Comparison of ENCODE assay signal across 8 mouse cellular contexts in the genomic region with DNA sequence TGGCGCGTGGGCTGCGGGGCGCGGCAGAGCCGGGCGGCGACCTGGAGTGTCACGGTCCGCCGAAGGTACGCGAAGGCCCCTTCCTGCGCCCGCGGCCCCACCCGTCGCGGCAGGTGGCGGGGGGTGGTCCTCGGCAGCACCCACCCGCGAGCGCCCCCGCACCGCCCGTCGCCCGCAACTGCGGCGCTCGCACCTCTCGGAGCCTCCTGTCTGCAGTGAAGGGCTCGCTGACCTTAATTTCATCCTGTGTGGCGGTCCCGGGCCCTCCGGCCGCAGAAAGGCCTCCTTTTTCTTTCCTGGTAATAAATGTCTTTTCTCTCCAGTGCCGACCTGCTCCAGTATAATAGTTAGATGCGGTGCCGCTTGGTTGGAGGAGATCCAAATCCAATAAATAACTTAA. TPM values are rescaled to one million over a fixed set of nuclear protein-coding genes. Genes with fewer than 3 reads are reported as not detected.
DNase-seq lines count a peak whose midpoint lies in the region; ATAC-seq and TF ChIP-seq lines count a peak whose summit lies in the region.

No protein-coding gene starts in this region.

- peak overlapping the region; percentile 93 for H3K27ac ChIP-seq in midbrain, embryonic 12.5 days (replicated peaks)
- peak overlapping the region; percentile 87 for H3K27ac ChIP-seq in stomach, embryonic 16.5 days (ENCODE audit: low read length)

- H3K9me3 ChIP-seq in midbrain, embryonic 12.5 days = no peaks in the 10 kb centered on the region
- no peaks in the 10 kb centered on the region for H3K9me3 ChIP-seq in stomach, embryonic 16.5 days (replicated peaks; ENCODE audit: control insufficient read depth, low read length)

- 1% methylated on average over 41 of the region's 41 CpGs for WGBS in midbrain, embryonic 12.5 days
- under 1% methylated on average over 41 of the region's 41 CpGs for WGBS in stomach, embryonic 16.5 days

- H3K9ac ChIP-seq in midbrain, embryonic 12.5 days (replicated peaks) = peak overlapping the region; percentile 96
- peak overlapping the region; percentile 99 for H3K9ac ChIP-seq in stomach, embryonic 16.5 days (ENCODE audit: low read length)

- peak overlapping the region; percentile 66 for H3K4me2 ChIP-seq in midbrain, embryonic 12.5 days (replicated peaks)
- peak overlapping the region; percentile 50 for H3K4me2 ChIP-seq in stomach, embryonic 16.5 days (ENCODE audit: low read depth, low read length)

- peak overlapping the region; percentile 96 for H3K4me3 ChIP-seq in midbrain, embryonic 12.5 days
- peak overlapping the region; percentile 94 for H3K4me3 ChIP-seq in stomach, embryonic 16.5 days (replicated peaks; ENCODE audit: low read length)

- no peaks in the 10 kb centered on the region for H3K27me3 ChIP-seq in midbrain, embryonic 12.5 days
- H3K27me3 ChIP-seq in stomach, embryonic 16.5 days (ENCODE audit: control insufficient read depth, insufficient read depth, low read length) = no peaks in the 10 kb centered on the region

- no peak for TF ChIP-seq CTCF in brain, embryonic 14.5 days (IDR thresholded peaks at IDR 0.05; ENCODE audit: borderline replicate concordance, extremely low read depth, insufficient read depth, insufficient read length)

- H3K4me1 ChIP-seq in midbrain, embryonic 12.5 days = peaks cover 44% of the 10 kb centered on the region
- H3K4me1 ChIP-seq in stomach, embryonic 16.5 days (ENCODE audit: control insufficient read depth, insufficient read depth, low read length) = peaks cover 24% of the 10 kb centered on the region

- no peak for TF ChIP-seq POLR2A in brain, embryonic 14.5 days (IDR thresholded peaks at IDR 0.05; ENCODE audit: borderline replicate concordance, extremely low read depth, insufficient read depth, insufficient read length, poor library complexity, severe bottlenecking)

- peak; percentile 40 for DNase-seq in embryo, embryonic 10 days (ENCODE audit: low spot score)
- DNase-seq in embryo, embryonic 9.5 days (ENCODE audit: extremely low spot score) = no peak
- peak; percentile 64 for DNase-seq in brain, embryonic 14.5 days (ENCODE audit: low read depth)
- DNase-seq in forelimb bud, embryonic 11.5 days (ENCODE audit: low read depth, low spot score) = peak; percentile 17
- DNase-seq in left cerebral cortex, postnatal 4 days = peak; percentile 50

- H3K36me3 ChIP-seq in midbrain, embryonic 12.5 days = peaks cover 19% of the 10 kb centered on the region
- no peaks in the 10 kb centered on the region for H3K36me3 ChIP-seq in stomach, embryonic 16.5 days (ENCODE audit: control insufficient read depth, insufficient read depth, low read length)

- intact Hi-C loops in left cerebral cortex, postnatal 4 days (cut with DNase I) = no loop called here

- peak; percentile 5 for ATAC-seq in inflammation-experienced regulatory T-cells, adult 6 months
- ATAC-seq in midbrain, embryonic 12.5 days (ENCODE audit: low FRiP score, low read depth) = peak; percentile 23
- ATAC-seq in stomach, embryonic 16.5 days (ENCODE audit: insufficient read depth, low FRiP score) = no peak

RNA-seq across cellular contexts. Expression of a gene that starts 0.5 kb away (rescaled TPM):
- 595 and 622 TPM in 2 replicates for polyA plus RNA-seq in brain, embryonic 14.5 days (2012; rRNA removed)
- polyA plus RNA-seq in inflammation-experienced regulatory T-cells, adult 6 months (2017; shearing (Covaris generic)) = 10 to 100 TPM; 69.9 to 81.0 (median 75.6) TPM
- 100 to 1,000 TPM; 880 to 916 TPM for total RNA-seq in left cerebral cortex, postnatal 4 days (2021)
- 166 and 169 TPM in 2 replicates for polyA plus RNA-seq in midbrain, embryonic 12.5 days (2016; fragmentation: Nextera tagmentation; extraction: Ambion mirVana)
- 84.2 and 96.3 TPM in 2 replicates for polyA plus RNA-seq in stomach, embryonic 16.5 days (2015; fragmentation: Nextera tagmentation; extraction: Ambion mirVana)

RNA-seq across cellular contexts. Expression of a gene that starts 30.7 kb away (rescaled TPM):
- 51.6 and 58.0 TPM in 2 replicates for polyA plus RNA-seq in brain, embryonic 14.5 days (2012; rRNA removed)
- polyA plus RNA-seq in inflammation-experienced regulatory T-cells, adult 6 months (2017; shearing (Covaris generic)) = 10 to 100 TPM; 43.0 to 70.2 (median 66.3) TPM
- total RNA-seq in left cerebral cortex, postnatal 4 days (2021) = 10 to 100 TPM; 57.2 to 59.2 TPM
- polyA plus RNA-seq in midbrain, embryonic 12.5 days (2016; fragmentation: Nextera tagmentation; extraction: Ambion mirVana) = 73.1 and 77.8 TPM in 2 replicates
- polyA plus RNA-seq in stomach, embryonic 16.5 days (2015; fragmentation: Nextera tagmentation; extraction: Ambion mirVana) = 50.0 and 54.3 TPM in 2 replicates
